Mouse (Mus musculus): ENCODE measurements around the gene Sdk1. TPM values are rescaled to one million over a fixed set of nuclear protein-coding genes. Genes with fewer than 3 reads are reported as not detected.

Sdk1 gene
- polyA plus RNA-seq, 1 experiment from 2014 or later = 1.1 TPM

- no peak overlapping the region for H3K9ac ChIP-seq (ENCODE audit: low read length)
- no peak overlapping the region for H3K27ac ChIP-seq (replicated peaks)
- no peaks in the 10 kb centered on the region for H3K4me1 ChIP-seq (replicated peaks; ENCODE audit: control insufficient read depth, insufficient read depth)
- no peaks in the 10 kb centered on the region for H3K36me3 ChIP-seq (ENCODE audit: control insufficient read depth, insufficient read depth, low read length)
- H3K4me2 ChIP-seq (replicated peaks; ENCODE audit: low read depth) = no peak overlapping the region
- DNase-seq (ENCODE audit: low spot score) (no peak), ATAC-seq (ENCODE audit: low FRiP score, low TSS enrichment) (no peak)
- H3K4me3 ChIP-seq (ENCODE audit: low read depth, low read length) = no peak overlapping the region
- 74% methylated on average over 2 of the region's 2 CpGs for WGBS
- no peaks in the 10 kb centered on the region for H3K27me3 ChIP-seq (ENCODE audit: control insufficient read depth, insufficient read depth, low read length)
- H3K9me3 ChIP-seq (ENCODE audit: control insufficient read depth, low read length) = no peaks in the 10 kb centered on the region
- TF ChIP-seq CTCF (IDR thresholded peaks at IDR 0.05; ENCODE audit: low read depth) (no peak), EP300 (optimal IDR thresholded peaks at IDR 0.05) (no peak)
These were observed 133.5 kb downstream of the Sdk1 start for GRCm38 (mm10) chr5:141374797-141375196.

GRCm38 (mm10) chr5:141379836-141380773 lies 138.8 kb downstream of the Sdk1 start:
- Histone ChIP-seq H3K27me3 (ENCODE audit: control insufficient read depth, insufficient read depth, low read length) (no peaks in the 10 kb centered on the region), H3K9ac (ENCODE audit: low read length) (no peak overlapping the region), H3K36me3 (ENCODE audit: control insufficient read depth, insufficient read depth, low read length) (no peaks in the 10 kb centered on the region), H3K4me3 (ENCODE audit: low read depth, low read length) (no peak overlapping the region), H3K4me1 (replicated peaks; ENCODE audit: control insufficient read depth, insufficient read depth) (0 out of 2 replicates have a peak, but pooled peaks cover 2% of the 10 kb centered on the region), H3K9me3 (ENCODE audit: control insufficient read depth, low read length) (no peaks in the 10 kb centered on the region), H3K27ac (replicated peaks) (no peak overlapping the region), H3K4me2 (replicated peaks; ENCODE audit: low read depth) (no peak overlapping the region)
- WGBS = 57% methylated on average over 9 of the region's 9 CpGs
- no peak for ATAC-seq (ENCODE audit: low FRiP score, low TSS enrichment)
- no peak for TF ChIP-seq EP300 (optimal IDR thresholded peaks at IDR 0.05)
- DNase-seq (ENCODE audit: low spot score) = no peak

- H3K27ac ChIP-seq (replicated peaks) = no peak overlapping the region
- 66% methylated on average over 3 of the region's 3 CpGs for WGBS
- no peak overlapping the region for H3K9ac ChIP-seq (ENCODE audit: low read length)
- no peak for ATAC-seq (ENCODE audit: low FRiP score, low TSS enrichment)
- 0 out of 2 replicates have a peak, but pooled peaks cover 2% of the 10 kb centered on the region for H3K4me1 ChIP-seq (replicated peaks; ENCODE audit: control insufficient read depth, insufficient read depth)
- H3K36me3 ChIP-seq (ENCODE audit: control insufficient read depth, insufficient read depth, low read length) = no peaks in the 10 kb centered on the region
- no peak overlapping the region for H3K4me2 ChIP-seq (replicated peaks; ENCODE audit: low read depth)
- DNase-seq (ENCODE audit: low spot score) = no peak
- no peaks in the 10 kb centered on the region for H3K9me3 ChIP-seq (ENCODE audit: control insufficient read depth, low read length)
- H3K4me3 ChIP-seq (ENCODE audit: low read depth, low read length) = no peak overlapping the region
- TF ChIP-seq EP300 (optimal IDR thresholded peaks at IDR 0.05) (no peak), CTCF (IDR thresholded peaks at IDR 0.05; ENCODE audit: low read depth) (no peak)
- no peaks in the 10 kb centered on the region for H3K27me3 ChIP-seq (ENCODE audit: control insufficient read depth, insufficient read depth, low read length)
These were observed 139.5 kb downstream of the Sdk1 start for GRCm38 (mm10) chr5:141380774-141381156.

GRCm38 (mm10) chr5:141381581-141381980 lies 140.3 kb downstream of the Sdk1 start:
- no peak overlapping the region for H3K27ac ChIP-seq (replicated peaks)
- no peak for DNase-seq (ENCODE audit: low spot score)
- WGBS = 77% methylated on average over 7 of the region's 7 CpGs
- no peak for ATAC-seq (ENCODE audit: low FRiP score, low TSS enrichment)
- H3K4me2 ChIP-seq (replicated peaks; ENCODE audit: low read depth) = no peak overlapping the region
- H3K4me3 ChIP-seq (ENCODE audit: low read depth, low read length) = no peak overlapping the region
- no peak for TF ChIP-seq EP300 (optimal IDR thresholded peaks at IDR 0.05)
- TF ChIP-seq CTCF (IDR thresholded peaks at IDR 0.05; ENCODE audit: low read depth) = no peak
- no peaks in the 10 kb centered on the region for H3K9me3 ChIP-seq (ENCODE audit: control insufficient read depth, low read length)
- H3K27me3 ChIP-seq (ENCODE audit: control insufficient read depth, insufficient read depth, low read length) = no peaks in the 10 kb centered on the region
- no peaks in the 10 kb centered on the region for H3K36me3 ChIP-seq (ENCODE audit: control insufficient read depth, insufficient read depth, low read length)
- H3K9ac ChIP-seq (ENCODE audit: low read length) = no peak overlapping the region
- H3K4me1 ChIP-seq (replicated peaks; ENCODE audit: control insufficient read depth, insufficient read depth) = 0 out of 2 replicates have a peak, but pooled peaks cover 2% of the 10 kb centered on the region

- no peak for DNase-seq (ENCODE audit: low spot score)
- TF ChIP-seq CTCF (IDR thresholded peaks at IDR 0.05; ENCODE audit: low read depth) = no peak
- TF ChIP-seq EP300 (optimal IDR thresholded peaks at IDR 0.05) = no peak
- Histone ChIP-seq H3K9me3 (ENCODE audit: control insufficient read depth, low read length) (no peaks in the 10 kb centered on the region), H3K27ac (replicated peaks) (no peak overlapping the region), H3K36me3 (ENCODE audit: control insufficient read depth, insufficient read depth, low read length) (no peaks in the 10 kb centered on the region), H3K9ac (ENCODE audit: low read length) (no peak overlapping the region), H3K27me3 (ENCODE audit: control insufficient read depth, insufficient read depth, low read length) (no peaks in the 10 kb centered on the region), H3K4me1 (replicated peaks; ENCODE audit: control insufficient read depth, insufficient read depth) (0 out of 2 replicates have a peak, but pooled peaks cover 2% of the 10 kb centered on the region), H3K4me3 (ENCODE audit: low read depth, low read length) (no peak overlapping the region), H3K4me2 (replicated peaks; ENCODE audit: low read depth) (no peak overlapping the region)
- no peak for ATAC-seq (ENCODE audit: low FRiP score, low TSS enrichment)
- WGBS = 77% methylated on average over 5 of the region's 5 CpGs
These were observed 141.1 kb downstream of the Sdk1 start for GRCm38 (mm10) chr5:141382246-141382835.

- H3K4me2 ChIP-seq (replicated peaks; ENCODE audit: low read depth) = no peak overlapping the region
- no peak overlapping the region for H3K4me3 ChIP-seq (ENCODE audit: low read depth, low read length)
- TF ChIP-seq CTCF (IDR thresholded peaks at IDR 0.05; ENCODE audit: low read depth) (no peak), EP300 (optimal IDR thresholded peaks at IDR 0.05) (no peak)
- H3K9ac ChIP-seq (ENCODE audit: low read length) = no peak overlapping the region
- DNase-seq (ENCODE audit: low spot score) = no peak
- no peaks in the 10 kb centered on the region for H3K9me3 ChIP-seq (ENCODE audit: control insufficient read depth, low read length)
- 69% methylated on average over 2 of the region's 2 CpGs for WGBS
- H3K36me3 ChIP-seq (ENCODE audit: control insufficient read depth, insufficient read depth, low read length) = no peaks in the 10 kb centered on the region
- no peak overlapping the region for H3K27ac ChIP-seq (replicated peaks)
- H3K27me3 ChIP-seq (ENCODE audit: control insufficient read depth, insufficient read depth, low read length) = no peaks in the 10 kb centered on the region
- no peaks in the 10 kb centered on the region for H3K4me1 ChIP-seq (replicated peaks; ENCODE audit: control insufficient read depth, insufficient read depth)
- no peak for ATAC-seq (ENCODE audit: low FRiP score, low TSS enrichment)
These were observed 147.2 kb downstream of the Sdk1 start for GRCm38 (mm10) chr5:141388451-141388850.

All from stomach, postnatal 0 days (tissue).